Mouse (Mus musculus): ENCODE results near the gene Gigyf2.

GRCm38 (mm10) chr1:87315894-87316293 is 10.9 kb upstream of the Gigyf2 start:
- no peak for TF ChIP-seq CTCF (IDR thresholded peaks at IDR 0.05; ENCODE audit: low read depth)
- no peak for TF ChIP-seq EP300 (IDR thresholded peaks at IDR 0.05; ENCODE audit: low read depth)
